Mouse (Mus musculus): ENCODE results near the gene Cyp46a1.

The Cyp46a1 gene

DNA sequence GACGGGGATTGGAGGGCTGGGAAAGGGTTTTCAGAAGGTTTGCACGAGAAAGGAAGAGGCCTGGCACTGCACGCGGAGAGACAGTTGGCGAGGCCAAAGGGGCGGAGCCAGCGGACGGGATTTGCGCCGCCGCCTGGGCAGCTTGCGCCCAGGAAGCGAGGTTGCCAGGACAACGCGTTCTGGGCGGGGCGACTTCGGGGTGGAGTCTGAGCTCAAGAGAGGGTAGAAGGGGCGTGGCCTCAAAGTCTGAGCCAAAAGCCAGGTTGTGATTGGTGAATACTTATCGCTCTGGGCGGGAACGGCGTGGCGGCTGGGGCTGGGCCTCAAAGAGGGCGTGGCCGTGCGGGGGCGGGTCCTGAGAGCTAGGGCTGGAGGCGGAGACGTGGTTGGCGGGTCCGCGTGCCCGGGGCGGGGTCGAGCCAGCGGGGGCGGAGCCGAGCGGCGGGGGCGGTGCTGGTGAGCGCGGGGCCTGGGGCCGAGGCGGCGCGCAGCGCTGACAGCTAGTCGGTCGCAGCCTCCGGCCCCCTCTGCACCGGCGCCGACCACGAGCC is at the start of gene Cyp46a1:
Cyp46a1 (plus strand) TSS at position 487 of the 551 bp plus-strand sequence.
- peak; percentile 99 for DNase-seq (ENCODE audit: low spot score)

DNA sequence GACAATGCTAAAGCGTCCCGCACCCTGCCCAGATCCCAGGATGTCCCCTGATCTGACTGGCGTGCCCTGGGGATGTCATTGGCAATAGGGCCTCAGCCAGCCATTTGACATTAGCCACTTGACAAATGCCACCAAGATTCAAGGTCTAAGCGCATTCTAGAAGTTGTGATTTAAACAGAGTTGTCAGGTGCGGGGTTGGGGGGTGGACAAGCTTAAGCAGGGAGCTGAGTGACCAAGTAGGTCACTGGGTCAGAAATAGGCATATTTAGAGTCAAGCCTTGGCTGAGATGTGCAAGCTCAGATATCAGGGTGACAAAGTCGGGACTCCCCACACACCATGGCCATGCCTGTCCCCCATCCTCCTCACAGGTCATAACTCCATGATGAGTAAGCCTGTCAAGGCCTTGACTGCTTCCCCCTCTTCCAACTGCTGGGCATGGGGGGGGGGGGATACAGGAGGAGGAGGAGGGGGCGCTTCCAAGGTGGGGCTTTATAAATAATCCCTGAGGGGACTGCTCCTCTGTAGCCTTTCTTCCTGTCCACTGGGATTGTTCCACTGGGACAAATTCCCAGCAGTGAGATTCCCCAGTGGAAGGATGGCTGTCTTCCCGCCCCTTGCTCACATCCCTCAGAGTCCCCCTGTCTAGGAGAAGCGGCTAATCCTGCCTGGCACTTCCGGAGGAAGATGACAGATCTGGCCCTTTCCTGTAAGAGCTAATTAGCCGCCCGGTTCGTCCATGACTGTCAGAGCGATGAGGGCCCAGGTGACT is 49.5 kb upstream of the Cyp46a1 start:
- DNase-seq (ENCODE audit: low spot score): no peak

DNA sequence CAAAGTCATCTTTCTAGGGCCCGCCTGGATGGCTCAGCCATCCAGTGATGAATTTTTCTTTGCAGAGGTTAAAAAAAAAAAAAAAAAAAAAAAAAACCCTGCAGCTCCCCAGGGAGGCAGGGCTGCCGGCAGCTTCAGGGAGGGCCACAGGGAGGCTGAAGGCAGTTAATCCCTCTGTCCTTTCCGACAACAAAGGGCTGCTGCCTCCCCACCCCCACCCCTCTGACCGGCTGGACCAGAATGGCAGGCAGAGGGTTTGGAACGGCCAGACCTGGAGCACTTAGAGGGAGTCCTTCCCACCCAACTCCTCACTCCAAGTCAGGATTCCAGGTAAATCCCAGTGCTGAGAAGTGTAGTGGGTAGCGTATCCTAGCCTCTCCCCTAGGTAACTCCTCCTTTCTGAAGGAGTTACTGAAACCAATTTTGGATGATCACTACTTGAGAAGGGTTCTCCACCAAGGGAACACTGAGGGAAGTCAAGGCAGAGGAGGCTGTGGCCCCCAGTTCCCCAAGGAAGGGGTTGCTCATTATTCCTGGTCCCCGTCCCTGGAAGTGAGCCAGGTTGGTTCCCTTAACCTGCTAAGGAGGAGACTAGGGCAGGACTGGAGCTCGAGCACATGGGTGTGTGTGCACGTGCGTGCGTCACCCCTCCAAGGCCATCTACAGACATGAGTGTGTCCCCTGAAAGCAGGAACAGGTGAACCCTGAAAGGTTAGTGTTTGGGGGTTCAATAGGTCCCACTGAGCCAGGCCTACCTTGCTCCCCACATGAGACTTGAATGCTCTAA is 48.8 kb upstream of the Cyp46a1 start:
- DNase-seq (ENCODE audit: low spot score): no peak

GRCm38 (mm10) chr12:108286381-108286780 is 47.8 kb upstream of the Cyp46a1 start:
- DNase-seq (ENCODE audit: low spot score): no peak

- no peak for DNase-seq (ENCODE audit: low spot score)
These were observed 47.2 kb upstream of the Cyp46a1 start for GRCm38 (mm10) chr12:108287011-108287410.

DNA sequence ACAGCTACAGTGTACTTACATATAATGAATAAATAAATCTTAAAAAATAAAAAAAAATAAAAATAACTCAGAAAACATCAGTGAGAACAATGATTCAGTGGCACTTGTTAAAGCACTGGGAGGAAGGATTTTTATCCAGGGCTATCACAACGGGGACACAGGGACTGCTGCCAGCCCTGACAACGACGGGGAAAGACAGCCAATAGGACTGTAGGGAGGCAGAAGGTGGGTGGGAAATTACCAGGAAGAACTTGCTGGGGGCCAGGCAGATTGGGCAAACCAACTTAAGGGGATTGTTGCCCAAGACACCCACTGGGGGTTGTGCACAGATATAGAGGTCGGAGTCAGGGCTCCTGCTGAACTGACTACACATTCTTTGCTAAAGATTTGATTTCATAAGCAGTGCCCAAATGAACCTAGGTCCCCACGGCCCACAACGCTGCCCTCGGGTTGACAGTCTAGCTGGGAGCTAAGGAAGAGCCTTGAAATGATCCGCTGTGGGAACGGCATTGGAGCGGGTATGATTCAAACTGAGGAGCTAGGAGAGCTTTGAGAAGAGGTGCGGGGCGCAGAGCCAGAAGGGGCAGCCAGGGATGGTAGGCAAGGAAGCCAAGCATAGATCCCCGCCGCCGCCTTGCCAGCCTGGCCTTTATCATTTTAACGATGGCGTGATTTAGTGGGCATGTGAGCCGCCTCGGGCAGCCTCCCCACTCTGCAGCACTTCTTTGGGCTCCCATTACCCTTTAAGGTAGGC is 45.9 kb upstream of the Cyp46a1 start:
- no peak for DNase-seq (ENCODE audit: low spot score)

- DNase-seq (ENCODE audit: low spot score): no peak
These were observed 41.8 kb upstream of the Cyp46a1 start for GRCm38 (mm10) chr12:108292419-108292818.

DNA sequence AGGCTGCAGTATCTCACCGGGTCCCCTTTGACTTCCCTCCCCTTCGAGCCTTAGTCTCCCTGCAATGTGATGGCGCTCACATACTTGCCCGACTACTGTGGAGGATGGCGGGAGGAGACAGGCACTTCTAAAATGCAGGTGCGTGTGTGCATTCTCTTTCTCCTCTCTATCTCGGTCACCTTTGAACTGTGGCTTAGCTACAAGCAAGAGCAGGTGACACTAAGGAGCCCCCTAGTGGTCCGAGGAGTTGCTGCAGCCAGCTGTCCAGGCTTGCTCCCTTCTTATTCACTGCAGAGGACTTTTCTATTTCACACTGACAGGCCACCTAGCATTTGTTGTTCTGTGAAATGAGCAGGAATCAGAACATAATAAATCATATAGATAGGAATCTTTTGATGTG is 41.2 kb upstream of the Cyp46a1 start:
- DNase-seq (ENCODE audit: low spot score): peak; percentile 79

GRCm38 (mm10) chr12:108294620-108295019 is 39.6 kb upstream of the Cyp46a1 start:
- peak; percentile 44 for DNase-seq (ENCODE audit: low spot score)

DNA sequence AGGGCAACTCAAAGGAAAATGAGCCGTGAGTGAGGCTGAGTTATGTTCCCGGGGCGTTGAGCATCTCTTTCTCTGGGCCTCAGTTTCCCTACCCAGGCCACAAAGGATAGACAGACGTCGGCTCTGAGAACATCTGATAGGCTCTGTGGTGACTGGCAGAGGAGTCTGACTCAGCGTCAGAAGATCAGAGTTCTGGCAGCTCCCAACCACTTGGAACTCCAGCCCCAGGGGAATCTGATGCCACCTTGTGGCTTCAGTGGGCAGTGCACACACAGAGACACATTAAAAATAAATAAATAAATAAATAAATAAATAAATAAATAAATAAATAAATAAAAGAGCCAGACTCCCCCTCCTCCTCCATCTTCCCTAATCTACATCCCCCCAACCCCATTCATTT is 37.1 kb upstream of the Cyp46a1 start:
- no peak for DNase-seq (ENCODE audit: low spot score)

DNA sequence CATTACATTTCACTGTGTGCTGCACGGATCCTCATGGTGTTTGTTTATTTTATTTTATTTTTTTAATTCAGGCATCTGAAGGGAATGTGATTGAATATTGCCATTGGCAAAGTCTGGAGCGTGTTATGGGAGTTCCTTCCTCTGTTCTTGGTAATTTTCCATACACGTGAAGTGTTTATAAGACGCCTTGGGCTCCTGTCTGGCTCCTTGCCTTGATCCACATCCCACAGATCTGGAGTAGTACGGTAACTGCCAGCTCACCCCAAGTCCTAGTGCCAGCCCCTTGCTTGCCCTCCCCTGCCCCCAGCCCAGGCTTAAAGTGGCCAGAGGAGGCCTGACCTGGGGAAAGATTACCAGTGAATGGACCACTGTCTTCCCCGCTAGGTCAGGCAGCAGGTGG is 33.2 kb upstream of the Cyp46a1 start:
- DNase-seq (ENCODE audit: low spot score): peak; percentile 43

DNA sequence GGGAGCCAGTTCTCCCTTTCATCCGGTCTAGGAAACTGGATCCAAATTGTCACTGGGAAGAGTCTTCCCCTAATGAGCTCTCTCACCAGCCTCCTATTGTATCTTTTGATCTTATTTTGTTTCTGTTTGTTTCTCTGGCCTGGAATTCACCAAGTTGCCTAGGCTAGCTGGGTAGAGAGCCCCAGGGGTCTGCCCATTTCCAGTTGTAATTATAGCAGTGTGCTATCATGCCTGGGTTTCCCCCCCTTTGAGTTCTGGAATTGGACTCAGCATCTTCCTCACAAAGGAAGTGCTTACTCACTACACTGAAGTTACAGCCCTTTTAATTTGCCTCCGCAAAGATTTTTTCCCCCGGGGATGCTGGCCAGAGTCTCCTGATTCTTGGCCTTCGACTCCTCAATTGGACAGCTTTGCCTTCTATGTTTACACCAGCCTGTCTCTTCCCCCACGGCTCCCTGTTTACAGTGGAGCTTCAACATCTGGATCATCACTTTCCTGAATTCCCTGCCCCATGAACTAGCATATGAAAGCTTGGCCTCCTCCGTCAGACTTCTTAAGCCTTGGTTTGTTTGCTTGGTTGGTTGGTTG is 30.3 kb upstream of the Cyp46a1 start:
- DNase-seq (ENCODE audit: low spot score): no peak

DNA sequence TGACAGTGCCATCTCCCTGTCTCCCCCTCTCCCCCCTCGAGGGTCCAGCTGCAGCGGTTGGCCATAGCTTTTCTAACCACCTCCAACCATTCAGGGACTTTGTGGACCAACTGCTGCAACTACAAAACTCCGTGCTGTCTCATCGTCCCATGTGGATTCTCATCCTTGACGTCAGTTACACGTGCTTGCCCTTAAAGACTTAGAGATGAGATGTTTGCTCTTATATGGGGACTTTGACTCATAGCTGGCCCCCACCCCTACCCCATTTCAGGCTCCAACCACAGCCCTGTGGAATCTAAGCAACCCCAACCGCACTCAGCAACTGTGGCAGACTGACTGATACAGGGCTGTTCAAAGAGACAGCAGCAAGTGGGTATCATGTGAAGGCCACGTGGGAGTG is 29.0 kb upstream of the Cyp46a1 start:
- DNase-seq (ENCODE audit: low spot score): no peak

GRCm38 (mm10) chr12:108305812-108306794 is 28.1 kb upstream of the Cyp46a1 start, which contains the start of gene Hhipl1:
Gene Hhipl1 (plus strand): TSS chr12:108306270.
- no peak for DNase-seq (ENCODE audit: low spot score)

GRCm38 (mm10) chr12:108307553-108307952 is 26.6 kb upstream of the Cyp46a1 start:
- DNase-seq (ENCODE audit: low spot score): peak; percentile 48

DNA sequence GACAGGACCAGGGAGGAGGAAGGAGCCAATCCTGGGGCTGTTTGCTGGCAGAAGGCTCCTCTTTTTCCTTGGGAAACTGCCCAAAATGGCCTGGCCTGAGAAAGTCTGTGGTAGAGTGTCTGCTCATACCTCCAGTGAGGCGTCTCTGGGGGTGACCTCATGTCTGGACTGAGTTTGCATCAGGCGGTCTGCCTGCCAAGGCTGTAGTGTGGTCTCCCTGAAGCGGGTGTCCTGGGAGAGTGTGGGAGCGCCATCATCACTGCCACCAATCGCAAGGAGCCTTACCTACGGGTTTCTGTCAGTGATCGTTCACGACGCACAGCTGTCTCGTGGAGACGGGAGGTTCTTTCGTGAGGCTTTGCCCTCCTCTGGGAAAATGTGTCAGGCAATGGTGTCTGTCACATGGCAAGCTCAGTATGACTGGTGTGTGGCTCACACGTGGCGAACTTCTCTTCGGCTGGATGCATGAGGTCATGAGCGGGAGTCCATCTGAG is 25.8 kb upstream of the Cyp46a1 start:
- no peak for DNase-seq (ENCODE audit: low spot score)

- DNase-seq (ENCODE audit: low spot score): peak; percentile 63
These were observed 24.9 kb upstream of the Cyp46a1 start for GRCm38 (mm10) chr12:108309116-108309794.

- DNase-seq (ENCODE audit: low spot score): no peak
These were observed 24.1 kb upstream of the Cyp46a1 start for GRCm38 (mm10) chr12:108310041-108310440.

- no peak for DNase-seq (ENCODE audit: low spot score)
These were observed 23.6 kb upstream of the Cyp46a1 start for GRCm38 (mm10) chr12:108310456-108311027.
